Mouse (Mus musculus): Measurements from ENCODE around the gene Ciao1.
"Not testable (repeated sequence)": the region's sequence is repeated elsewhere in the genome, so short reads cannot be mapped to it uniquely, and the experiment has no call there.

The Ciao1 gene

GRCm38 (mm10) chr2:127247592-127248333, at the start of gene Ciao1, which contains the start of gene Tmem127:
Gene Ciao1, minus strand, starts transcription at chr2:127247816.
Gene Tmem127, plus strand, starts transcription at chr2:127247908.
- peak; percentile 94 to 95 for DNase-seq (ENCODE audit: low read depth in 1 of 2, low spot score in 2 of 2)

DNA sequence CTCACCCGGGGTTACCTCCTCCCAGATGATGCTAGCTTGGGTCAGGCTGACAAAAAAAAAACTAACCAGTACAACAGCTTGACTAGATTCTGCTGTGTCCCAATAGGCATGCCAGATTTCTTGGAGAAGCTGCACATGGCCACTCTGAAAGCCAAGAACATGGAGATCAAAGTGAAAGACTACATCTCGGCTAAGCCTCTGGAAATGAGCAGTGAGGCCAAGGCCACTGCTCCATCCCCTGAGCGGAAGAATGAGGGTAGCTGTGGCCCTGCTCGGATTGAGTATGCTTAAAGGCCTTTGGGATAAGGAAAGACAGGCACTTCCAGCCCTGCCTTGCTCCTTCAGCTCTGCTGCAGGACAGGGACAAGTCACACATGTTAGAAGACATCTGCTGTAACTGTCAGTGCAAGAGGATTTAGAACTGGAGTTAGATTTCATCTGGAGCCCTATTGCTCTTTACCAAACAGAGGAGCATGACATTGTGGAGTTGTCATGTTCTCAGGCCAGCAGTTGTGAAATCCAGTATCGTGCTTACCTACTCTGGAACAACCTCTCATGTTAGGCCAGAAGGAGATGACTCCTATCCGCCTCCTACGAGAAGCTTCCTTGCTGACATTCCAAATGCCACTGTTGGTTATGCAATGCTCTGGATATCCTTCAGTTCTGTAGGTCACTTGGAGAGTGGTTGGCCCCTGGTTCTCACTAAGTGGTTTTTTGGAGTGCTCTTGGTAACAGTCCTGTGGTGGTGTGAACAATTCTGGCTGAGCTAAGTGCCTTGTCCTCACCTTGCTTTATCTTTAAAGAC, 49.6 kb upstream of the Ciao1 start:
- no peak for DNase-seq (ENCODE audit: low read depth in 1 of 2, low spot score in 2 of 2)

GRCm38 (mm10) chr2:127292250-127292649, 44.6 kb upstream of the Ciao1 start:
- DNase-seq (ENCODE audit: low read depth in 1 of 2, low spot score in 2 of 2), result no peak

GRCm38 (mm10) chr2:127278162-127278561, 30.5 kb upstream of the Ciao1 start:
- DNase-seq (ENCODE audit: low read depth in 1 of 2, low spot score in 2 of 2), result no peak

DNA sequence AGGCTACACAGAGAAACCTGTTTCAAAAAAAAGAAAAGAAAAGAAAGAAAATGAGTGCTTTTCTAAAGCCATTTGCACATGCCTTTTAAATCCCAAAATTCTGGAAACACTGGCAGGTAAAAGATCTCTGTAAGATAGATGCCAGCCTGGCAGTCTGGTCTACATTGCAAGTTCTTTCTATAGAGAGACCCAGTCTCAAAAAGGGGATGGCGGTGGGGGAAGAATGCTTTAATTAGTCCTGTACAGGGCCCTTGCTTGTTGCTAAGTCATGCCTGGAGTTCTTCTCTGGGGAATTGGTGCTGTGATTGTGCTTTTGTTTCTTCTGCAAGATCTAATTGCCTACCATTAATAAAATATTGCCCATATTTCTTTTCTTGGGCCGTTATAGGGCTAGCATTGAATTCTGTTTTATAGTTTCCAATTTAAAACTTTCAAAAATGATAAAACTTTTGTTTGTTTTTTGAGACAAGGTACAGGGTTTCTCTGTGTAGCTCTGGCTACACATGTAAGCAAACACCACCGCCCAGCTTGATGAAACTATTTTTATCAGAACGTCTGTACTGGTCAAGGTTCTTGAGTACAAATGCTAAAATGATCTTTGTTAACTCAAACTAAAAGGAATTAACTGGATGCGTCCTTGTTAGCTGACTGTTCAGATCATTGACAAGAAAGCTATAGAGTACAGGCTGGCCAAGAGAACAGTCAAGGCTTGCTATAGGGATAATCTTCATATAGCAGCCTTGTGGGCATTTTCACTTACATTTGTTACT, 28.1 kb upstream of the Ciao1 start:
- DNase-seq (ENCODE audit: low read depth in 1 of 2, low spot score in 2 of 2), result no peak

- no peak for DNase-seq (ENCODE audit: low read depth in 1 of 2, low spot score in 2 of 2)
Observed at GRCm38 (mm10) chr2:127274590-127274989, 27.0 kb upstream of the Ciao1 start.

GRCm38 (mm10) chr2:127272806-127273205, 25.2 kb upstream of the Ciao1 start:
- no peak for DNase-seq (ENCODE audit: low read depth in 1 of 2, low spot score in 2 of 2)

- not testable (repeated sequence) for DNase-seq (ENCODE audit: low read depth in 1 of 2, low spot score in 2 of 2)
Observed at GRCm38 (mm10) chr2:127272049-127272448, 24.4 kb upstream of the Ciao1 start.

DNA sequence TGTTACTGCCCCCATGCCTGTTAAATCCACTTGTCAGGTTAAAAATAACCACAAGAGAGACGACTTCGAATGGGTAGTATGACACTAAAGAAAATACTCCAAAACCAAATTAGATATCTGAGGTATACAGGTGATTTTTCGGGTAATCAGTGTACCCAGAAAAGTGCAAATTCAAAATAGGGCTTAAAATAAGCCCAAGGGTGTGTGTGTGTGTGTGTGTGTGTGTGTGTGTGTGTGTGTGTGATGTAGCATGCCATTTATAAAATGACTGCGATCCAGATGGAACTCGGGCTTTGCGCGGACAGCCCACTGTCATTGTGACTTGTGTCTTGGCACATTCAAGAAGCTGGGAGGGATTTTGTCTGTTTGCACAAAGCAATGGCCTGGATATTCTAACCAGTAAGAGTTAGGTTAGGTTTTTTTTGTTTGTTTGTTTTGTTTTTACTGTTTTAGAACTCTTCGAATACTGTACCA, 23.5 kb upstream of the Ciao1 start:
- no peak for DNase-seq (ENCODE audit: low read depth in 1 of 2, low spot score in 2 of 2)

- DNase-seq (ENCODE audit: low read depth in 1 of 2, low spot score in 2 of 2), result peak; percentile 70 to 86
Observed at GRCm38 (mm10) chr2:127270300-127271041, 22.9 kb upstream of the Ciao1 start.

- DNase-seq (ENCODE audit: low read depth in 1 of 2, low spot score in 2 of 2), result peak; percentile 85 to 91
Observed at GRCm38 (mm10) chr2:127269491-127270299, 22.1 kb upstream of the Ciao1 start, which contains the start of gene Stard7. Gene Stard7, plus strand, starts transcription at chr2:127270218.

DNA sequence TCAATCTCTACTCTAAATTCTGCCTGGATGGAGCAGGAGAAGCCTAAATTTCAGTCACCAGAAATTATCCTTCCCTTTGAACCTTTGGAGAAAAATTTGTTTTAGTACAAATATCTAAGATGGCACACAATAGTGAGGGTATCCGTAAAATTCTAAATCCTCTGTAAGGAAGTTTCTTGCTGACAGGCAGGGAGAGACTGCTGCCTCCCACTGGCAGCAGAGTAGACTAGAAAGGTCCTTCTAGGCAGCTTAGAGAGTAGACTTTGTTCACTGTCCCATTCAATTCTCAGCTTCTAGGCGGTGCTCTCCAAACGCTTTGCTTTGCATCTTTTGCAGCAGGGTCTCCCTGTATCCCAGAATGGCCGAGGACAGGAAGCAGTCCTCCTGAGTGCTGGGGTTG, 20.2 kb upstream of the Ciao1 start:
- DNase-seq (ENCODE audit: low read depth in 1 of 2, low spot score in 2 of 2), result no peak

DNA sequence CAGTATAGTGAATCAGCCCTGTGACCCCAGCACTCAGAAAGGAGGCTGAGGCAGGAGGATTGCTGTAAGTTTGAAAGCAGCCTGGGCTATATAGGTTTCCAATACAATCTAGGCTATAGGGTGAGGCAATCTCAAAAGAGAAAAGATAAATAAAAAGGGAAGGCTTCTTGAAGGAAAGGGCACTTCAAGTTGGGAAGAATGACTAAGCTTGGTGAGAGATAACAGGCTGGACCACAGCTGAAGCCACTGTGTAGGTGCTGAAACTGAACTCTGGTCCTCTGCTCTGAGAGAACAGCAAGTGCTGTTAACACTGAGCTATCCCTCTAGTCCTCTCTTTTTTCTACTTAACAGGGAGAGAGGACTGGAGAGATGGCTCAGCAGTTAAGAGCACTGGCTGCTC, 14.9 kb upstream of the Ciao1 start:
- DNase-seq (ENCODE audit: low read depth in 1 of 2, low spot score in 2 of 2), result no peak

DNA sequence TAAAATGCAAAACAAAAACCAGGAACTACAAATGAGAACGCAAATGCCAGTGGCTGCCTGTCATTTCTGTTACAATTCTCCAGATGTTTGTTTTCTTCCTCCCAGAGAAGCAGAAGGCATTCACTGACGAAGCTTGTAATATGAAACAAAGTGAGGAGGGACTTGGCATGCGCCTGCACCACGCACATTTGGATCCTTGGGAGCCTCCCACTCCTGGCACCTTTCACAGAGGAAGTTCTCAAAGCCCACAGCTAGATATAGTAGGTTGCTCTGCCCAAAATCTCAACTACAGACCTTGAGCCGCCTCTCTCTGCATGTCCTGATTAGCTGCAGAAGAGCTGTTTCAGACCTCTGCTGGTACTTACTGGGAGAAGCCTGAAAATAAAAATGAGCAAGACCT, 11.7 kb upstream of the Ciao1 start:
- DNase-seq (ENCODE audit: low read depth in 1 of 2, low spot score in 2 of 2), result no peak

- no peak for DNase-seq (ENCODE audit: low read depth in 1 of 2, low spot score in 2 of 2)
Observed at GRCm38 (mm10) chr2:127255294-127255693, 7.7 kb upstream of the Ciao1 start.

DNA sequence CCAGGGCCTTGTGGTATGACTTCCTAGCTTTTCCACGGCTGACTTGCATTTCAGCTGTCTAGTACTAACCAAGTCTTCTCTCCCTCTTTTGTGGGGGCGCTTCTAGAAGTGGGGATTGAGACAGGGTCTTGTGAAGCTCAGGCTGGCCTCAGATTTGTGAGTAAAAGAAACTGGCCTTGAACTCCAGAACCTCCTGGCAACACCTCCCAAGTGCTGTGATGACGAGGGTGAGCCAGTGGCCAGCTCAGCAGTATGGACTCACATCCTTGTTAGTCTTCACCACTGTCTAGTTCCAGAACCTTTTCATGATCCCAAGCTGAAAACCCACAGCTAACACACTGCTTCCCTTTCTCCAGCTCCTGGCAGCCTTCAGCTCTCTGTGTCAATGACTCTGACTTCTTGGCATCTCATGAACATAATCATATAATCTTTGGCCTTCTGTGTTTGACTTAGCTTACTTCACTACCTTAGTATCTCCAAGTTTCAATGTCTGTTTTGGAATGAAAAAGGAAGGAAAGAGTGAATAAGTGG, 7.1 kb upstream of the Ciao1 start:
- no peak for DNase-seq (ENCODE audit: low read depth in 1 of 2, low spot score in 2 of 2)

- no peak for DNase-seq (ENCODE audit: low read depth in 1 of 2, low spot score in 2 of 2)
Observed at GRCm38 (mm10) chr2:127252787-127253186, 5.2 kb upstream of the Ciao1 start.

DNA sequence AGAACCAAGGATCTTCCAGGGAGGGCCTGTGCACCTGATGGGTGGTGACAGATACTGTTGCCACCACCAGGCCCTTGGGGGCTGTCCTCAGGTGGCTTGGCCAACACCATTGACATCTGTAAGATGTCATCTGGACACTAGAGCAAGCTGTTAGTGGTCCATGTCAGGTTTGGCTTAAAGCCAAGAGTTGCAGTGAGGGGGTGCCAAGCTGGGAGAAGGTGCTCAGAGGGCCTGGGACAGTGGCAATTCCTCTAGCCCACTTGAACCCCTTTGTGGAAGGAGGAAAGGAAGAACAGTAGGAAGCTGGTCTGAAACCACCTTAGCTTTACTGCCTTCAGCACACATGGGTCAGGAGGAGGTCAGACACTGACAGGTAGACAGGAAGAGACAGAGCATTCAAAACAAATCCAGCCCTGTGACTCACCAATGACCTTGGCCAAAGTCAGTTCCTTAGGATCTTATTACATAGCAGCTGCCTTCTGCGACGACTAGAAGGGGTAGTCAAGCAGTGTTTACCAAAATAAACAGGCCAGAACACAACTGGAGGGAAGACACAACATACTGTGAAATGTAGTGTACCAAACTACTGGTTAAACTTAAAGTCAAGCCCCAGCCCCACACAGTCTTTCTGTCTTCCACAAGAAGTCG, 4.4 kb upstream of the Ciao1 start:
- no peak for DNase-seq (ENCODE audit: low read depth in 1 of 2, low spot score in 2 of 2)

- no peak for DNase-seq (ENCODE audit: low read depth in 1 of 2, low spot score in 2 of 2)
Observed at GRCm38 (mm10) chr2:127251457-127251856, 3.8 kb upstream of the Ciao1 start.
